Mouse (Mus musculus) lung, adult 2 months (tissue): ENCODE data around the gene Epha1.

Experiments
- CTCF ChIP-seq: fragments of 200-500 bp; IDR thresholded peaks from 2 replicates; pipeline ENCODE4 v1.5.1; 2011; ENCODE audit warnings: mild to moderate bottlenecking, low read length, control low read depth; ENCODE audit not compliant: insufficient read depth
- POLR2A ChIP-seq: fragments of 200-500 bp; IDR thresholded peaks from 2 replicates; pipeline ENCODE4 v1.6.1; 2011; ENCODE audit warnings: low read depth, mild to moderate bottlenecking, control low read depth, low read length, borderline replicate concordance; ENCODE audit errors: extremely low read depth

DNA sequence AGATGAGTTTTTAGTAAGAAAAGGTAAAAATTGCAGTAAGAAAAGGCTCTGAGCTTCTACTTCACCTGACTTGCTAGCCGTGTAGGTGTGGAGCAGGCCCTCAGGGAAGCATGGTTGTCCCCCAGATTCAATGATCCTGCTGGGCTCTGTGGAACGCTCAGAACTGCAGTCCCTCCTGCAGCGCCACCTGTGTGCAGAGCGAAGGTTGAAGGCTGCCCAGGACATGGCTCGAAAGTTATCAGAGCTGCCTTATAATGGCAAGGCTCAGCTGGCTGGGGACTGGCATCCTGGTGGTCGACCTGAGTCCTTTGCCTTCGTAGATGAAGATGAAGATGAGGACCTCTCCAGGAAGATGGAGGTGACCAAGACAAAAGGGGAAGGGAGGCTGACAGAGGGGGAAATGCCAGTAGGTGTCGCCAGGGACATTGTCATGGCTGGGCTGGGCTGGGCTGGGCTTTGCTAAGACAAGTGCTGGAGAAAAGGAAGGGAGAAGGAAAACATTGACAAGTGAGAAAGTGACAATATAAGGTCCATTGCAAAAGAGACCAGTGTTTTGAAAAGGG is 63.2 kb downstream of the Epha1 start:
- no peak for TF ChIP-seq POLR2A
- TF ChIP-seq CTCF = no peak; the same call in 1 of the 2 replicates
